Mouse (Mus musculus) kidney, postnatal 14 days (tissue): Measurements from ENCODE around the gene Ip6k2.
A peak's percentile ranks its signal among the peaks of the same experiment; 100 is the strongest.

Experiments
- DNase-seq: peaks from one replicate; pipeline ENCODE4 v3.0.0; 2022; ENCODE audit warnings: mixed read lengths

The Ip6k2 gene

DNA sequence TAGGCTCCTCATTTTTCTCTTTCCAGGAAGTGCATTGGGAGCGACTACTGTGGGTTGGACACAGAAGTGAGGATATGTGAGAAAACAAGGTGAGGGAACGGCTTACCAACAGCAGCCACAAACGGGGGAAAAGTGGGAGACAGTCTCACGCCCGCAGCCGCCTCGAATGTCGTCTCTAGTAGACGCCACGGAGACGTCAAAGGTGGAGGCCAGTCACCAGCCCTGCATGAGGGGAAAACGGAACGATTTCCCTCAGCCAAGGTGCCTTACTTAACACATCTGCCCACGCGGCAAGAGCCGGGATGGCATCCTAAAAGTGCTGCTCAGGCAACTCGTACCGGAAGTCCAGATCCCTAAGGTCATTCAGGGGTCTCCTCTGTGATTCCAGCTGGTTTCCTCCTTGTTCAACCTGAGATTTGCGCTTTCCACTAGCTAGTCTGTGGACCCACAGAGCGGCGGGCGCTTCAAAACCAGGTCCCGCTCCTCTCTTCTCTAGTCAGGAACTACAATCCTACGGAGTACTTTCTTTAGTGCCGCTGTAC lies 40.6 kb downstream of the Ip6k2 start:
- DNase-seq: no peak

GRCm38 (mm10) chr9:108824755-108825413 lies 41.3 kb downstream of the Ip6k2 start:
- no peak for DNase-seq

DNA sequence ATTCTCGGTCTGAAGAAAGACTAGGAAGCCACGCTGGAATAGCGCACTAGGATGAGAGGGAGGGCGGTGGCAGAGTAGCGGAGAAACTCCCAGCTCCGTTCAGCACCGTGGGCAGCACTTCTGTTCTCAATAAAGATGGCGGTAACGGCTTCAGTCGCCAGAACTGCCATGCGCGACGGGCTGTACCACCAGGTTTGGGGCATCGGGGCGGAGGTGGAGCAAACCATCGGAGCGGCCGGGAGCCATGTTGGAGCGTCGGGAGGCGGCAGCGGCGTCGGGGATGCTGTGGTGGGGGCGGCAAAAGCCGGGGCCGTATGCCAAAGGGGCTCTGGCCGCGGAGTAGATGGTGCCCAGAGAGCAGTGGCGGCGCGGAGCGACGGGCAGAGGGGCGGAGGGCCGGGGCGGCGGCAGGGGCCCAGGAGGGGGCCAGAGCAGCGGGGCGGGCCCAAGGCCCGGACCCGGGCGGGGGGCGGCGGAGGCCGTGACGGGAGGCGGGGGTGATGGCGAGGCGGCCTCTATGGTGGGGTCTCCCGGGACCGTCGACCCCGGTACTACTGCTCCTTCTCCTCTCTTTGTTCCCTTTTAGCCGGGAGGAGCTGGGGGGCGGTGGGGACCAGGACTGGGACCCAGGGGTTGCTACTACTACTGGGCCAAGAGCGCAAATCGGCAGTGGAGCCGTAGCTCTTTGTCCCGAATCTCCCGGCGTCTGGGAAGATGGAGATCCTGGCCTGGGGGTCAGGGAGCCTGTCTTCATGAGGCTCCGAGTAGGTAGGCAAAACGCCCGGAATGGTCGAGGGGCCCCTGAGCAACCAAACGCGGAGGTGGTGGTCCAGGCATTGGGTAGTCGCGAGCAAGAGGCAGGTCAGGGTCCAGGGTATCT lies 42.5 kb downstream of the Ip6k2 start, which contains the start of gene Celsr3:
Gene Celsr3 (plus strand): TSS at position 501 of the 880 bp plus-strand sequence.
- peak; percentile 49 for DNase-seq

DNA sequence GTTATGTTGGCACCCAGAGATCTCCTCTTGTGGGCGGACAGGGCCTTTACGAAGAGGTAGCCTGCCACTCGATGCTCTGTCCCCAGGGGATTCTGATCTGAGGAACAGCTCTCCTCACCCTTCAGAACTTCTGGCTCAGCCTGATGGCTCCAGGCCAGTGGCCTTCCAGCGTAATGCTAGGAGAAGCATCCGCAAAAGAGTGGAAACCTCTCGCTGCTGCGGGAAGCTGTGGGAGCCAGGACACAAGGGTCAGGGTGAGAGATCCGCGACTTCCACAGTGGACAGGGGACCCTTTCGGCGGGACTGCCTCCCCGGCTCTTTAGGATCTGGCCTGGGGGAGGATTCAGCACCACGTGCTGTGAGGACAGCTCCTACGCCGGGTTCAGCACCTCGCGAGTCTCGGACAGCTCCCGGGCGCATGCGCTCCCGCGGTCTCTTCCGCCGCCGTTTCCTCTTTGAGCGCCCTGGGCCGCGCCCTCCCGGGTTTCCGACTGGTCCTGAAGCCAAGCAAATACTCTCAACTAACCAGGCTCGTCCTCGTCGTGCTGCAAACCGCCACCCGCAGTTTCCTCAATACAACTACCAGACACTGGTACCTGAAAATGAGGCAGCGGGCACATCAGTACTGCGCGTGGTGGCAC lies 43.2 kb downstream of the Ip6k2 start:
- DNase-seq: peak; percentile 85

DNA sequence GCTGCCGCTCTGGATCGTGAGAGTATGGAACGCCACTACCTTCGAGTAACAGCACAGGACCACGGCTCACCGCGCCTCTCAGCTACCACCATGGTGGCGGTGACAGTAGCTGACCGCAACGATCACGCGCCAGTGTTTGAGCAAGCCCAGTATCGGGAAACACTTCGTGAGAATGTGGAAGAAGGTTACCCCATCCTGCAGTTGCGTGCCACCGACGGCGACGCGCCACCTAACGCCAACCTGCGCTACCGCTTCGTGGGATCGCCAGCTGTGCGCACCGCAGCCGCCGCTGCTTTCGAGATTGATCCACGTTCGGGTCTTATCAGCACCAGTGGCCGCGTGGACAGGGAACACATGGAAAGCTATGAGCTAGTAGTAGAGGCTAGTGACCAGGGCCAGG lies 43.9 kb downstream of the Ip6k2 start:
- no peak for DNase-seq

DNA sequence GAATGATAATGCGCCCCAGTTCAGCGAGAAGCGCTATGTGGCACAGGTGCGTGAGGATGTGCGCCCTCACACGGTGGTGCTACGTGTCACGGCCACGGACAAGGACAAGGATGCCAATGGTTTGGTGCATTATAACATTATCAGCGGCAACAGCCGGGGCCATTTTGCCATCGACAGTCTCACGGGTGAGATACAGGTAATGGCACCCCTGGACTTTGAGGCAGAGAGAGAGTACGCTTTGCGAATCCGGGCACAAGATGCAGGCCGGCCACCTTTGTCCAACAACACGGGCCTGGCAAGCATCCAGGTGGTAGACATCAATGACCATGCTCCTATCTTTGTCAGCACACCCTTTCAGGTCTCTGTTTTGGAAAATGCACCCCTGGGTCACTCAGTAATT lies 44.3 kb downstream of the Ip6k2 start:
- DNase-seq: no peak

DNA sequence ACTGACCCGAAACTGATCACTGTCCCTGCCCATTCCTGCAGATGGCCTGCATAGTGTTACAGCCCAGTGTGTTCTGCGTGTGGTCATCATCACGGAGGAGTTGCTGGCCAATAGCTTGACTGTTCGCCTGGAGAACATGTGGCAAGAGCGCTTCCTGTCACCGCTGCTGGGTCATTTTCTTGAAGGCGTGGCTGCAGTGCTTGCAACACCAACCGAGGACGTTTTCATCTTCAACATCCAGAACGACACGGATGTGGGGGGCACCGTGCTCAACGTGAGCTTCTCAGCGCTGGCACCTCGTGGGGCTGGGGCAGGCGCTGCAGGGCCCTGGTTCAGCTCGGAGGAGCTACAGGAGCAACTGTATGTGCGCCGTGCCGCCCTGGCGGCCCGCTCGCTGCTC lies 48.0 kb downstream of the Ip6k2 start:
- no peak for DNase-seq

- peak; percentile 95 for DNase-seq
Measured at GRCm38 (mm10) chr9:108832390-108833108, 49.0 kb downstream of the Ip6k2 start.

- peak; percentile 87 for DNase-seq
Measured at GRCm38 (mm10) chr9:108842989-108843388, 59.4 kb downstream of the Ip6k2 start.

- DNase-seq: no peak
Measured at GRCm38 (mm10) chr9:108845390-108845789, 61.8 kb downstream of the Ip6k2 start.

GRCm38 (mm10) chr9:108847374-108847773 lies 63.8 kb downstream of the Ip6k2 start:
- DNase-seq: peak; percentile 48

DNA sequence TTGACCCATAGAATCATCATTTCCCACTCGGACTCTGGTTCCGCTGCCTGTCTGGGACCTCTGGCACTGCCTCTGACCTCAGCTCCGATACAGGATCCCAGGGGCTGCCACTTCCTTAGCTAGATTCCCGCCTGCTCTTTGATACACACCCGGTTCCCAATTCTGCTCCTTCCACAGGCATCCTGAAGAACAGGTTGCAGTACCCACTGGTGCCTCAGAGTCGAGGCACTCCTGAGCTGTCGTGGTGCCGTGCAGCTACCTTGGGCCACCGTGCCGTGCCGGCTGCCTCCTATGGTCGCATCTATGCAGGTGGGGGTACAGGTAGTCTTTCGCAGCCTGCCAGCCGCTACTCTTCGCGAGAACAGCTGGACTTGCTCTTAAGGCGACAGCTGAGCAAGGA lies 64.8 kb downstream of the Ip6k2 start:
- no peak for DNase-seq

DNA sequence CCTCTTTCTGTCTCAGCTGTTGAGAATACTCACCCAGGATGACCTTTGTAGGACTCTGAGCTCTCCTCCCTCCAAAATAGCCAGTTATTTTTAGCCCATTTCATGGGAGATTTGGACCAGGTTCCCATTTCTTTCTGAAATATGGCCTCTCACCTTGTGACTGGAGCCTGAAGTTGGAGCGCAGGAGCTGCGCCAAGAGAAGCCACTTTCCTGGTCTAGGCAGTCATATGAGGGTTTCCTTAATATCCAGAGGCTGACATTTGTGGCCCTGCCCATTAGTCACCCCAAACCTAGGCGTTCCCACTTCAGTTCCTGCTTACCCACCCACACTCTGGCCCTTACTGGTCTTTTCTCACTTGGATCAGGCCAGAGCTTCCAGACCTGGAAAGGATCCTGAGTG lies 69.4 kb downstream of the Ip6k2 start, which contains the start of gene Slc26a6:
Gene Slc26a6 (plus strand): TSS at position 308 of the 400 bp plus-strand sequence.
- DNase-seq: no peak

DNA sequence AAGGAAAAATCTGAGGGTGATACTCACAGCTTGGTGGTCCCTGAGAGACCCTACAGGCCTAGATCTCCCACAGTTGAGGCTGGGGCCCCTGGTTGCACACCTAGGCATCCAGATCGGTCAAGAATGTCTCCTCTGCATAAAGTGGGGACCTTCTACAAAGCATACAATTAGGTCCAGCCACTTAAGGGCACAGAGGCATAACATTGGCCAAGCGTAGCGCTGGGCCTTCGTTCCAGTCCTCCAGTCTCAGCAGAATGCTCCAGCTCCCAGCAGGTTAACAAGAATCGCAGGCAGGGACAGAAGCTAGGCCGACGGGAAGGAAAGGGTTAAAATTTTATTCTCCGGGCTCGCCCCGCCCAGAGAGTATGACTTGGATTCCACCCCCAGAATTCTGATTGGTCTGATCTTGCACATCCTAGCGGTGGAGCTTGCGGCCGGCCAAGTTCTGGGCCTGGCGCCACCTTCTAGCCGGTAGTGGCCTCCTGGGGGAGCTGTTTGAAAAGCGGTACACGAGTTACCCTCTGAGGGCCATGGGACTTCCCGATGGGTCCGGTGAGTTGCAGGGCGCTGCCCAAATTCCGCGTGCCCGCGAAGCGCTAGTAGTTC lies 70.1 kb downstream of the Ip6k2 start:
- peak; percentile 94 for DNase-seq

DNA sequence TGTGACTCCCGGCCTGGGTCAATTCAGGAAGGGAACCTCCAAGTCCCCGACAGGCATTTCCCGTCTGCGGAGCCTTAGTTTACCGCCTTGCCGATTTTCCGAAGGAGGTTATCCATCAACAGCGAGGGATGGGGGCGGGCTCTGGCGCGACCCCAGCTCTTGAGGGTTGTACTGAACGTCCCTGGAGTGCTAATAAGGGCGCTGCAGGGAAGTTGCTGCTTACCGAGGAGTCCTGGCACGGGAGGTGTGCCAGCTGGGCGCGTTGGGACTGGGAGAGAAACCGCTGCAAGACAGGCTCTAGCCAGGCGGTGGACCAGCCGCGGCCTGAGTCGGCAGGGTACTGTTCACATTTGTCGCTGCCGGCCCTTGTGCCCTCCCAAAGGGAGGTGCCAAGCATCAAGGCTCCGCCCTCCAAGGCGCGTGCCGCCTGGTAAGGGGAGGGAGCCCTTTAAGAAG lies 70.7 kb downstream of the Ip6k2 start:
- peak; percentile 91 for DNase-seq

DNA sequence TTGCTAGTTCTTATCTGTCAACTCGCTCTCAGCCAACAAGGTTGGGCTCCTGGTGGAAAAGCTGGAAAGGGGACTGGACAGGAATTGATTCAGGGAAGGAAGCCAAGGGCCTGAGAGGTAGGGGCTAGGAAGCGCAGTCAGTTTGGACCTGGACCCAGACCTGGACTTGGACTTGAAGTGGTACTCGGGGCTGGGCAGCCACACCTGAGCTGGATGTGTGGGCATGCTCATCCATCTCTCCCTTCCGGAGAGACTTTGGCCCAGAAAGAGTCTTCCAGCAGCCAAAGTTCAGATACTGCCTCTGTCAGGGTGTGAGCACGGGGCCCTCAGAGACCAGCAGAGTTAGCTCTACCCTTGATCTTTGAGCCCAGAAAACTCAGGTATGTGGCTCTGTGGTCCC lies 71.7 kb downstream of the Ip6k2 start:
- DNase-seq: peak; percentile 36
